Mouse (Mus musculus): ENCODE results near the gene Cep104. TPM values are rescaled to one million over a fixed set of nuclear protein-coding genes. Genes with fewer than 3 reads are reported as not detected.

The Cep104 gene
- polyA plus RNA-seq, 1 experiment from 2014 or later, result 16.1 TPM

GRCm38 (mm10) chr4:153975768-153976167 lies 774 bp downstream of the Cep104 start:
- peak overlapping the region; percentile 96 for H3K4me2 ChIP-seq (ENCODE audit: low read depth, low read length)
- peaks cover 8% of the 10 kb centered on the region for H3K4me1 ChIP-seq (replicated peaks; ENCODE audit: control insufficient read depth, insufficient read depth, low read length)
- H3K4me3 ChIP-seq (ENCODE audit: low read length), result peak overlapping the region; percentile 98
- H3K9me3 ChIP-seq (ENCODE audit: control insufficient read depth, low read length), result no peaks in the 10 kb centered on the region
- H3K36me3 ChIP-seq (ENCODE audit: control insufficient read depth, insufficient read depth, low read length), result peaks cover 4% of the 10 kb centered on the region; the same call in 1 of the 2 replicates
- H3K27me3 ChIP-seq (ENCODE audit: control insufficient read depth, insufficient read depth, low read depth, low read length), result no peaks in the 10 kb centered on the region
- no peak for ATAC-seq (ENCODE audit: low read depth)
- 29% methylated on average over 6 of the region's 6 CpGs for WGBS
- no peak overlapping the region for H3K27ac ChIP-seq (ENCODE audit: low read length)
- H3K9ac ChIP-seq (ENCODE audit: low read length), result peak overlapping the region; percentile 93

DNA sequence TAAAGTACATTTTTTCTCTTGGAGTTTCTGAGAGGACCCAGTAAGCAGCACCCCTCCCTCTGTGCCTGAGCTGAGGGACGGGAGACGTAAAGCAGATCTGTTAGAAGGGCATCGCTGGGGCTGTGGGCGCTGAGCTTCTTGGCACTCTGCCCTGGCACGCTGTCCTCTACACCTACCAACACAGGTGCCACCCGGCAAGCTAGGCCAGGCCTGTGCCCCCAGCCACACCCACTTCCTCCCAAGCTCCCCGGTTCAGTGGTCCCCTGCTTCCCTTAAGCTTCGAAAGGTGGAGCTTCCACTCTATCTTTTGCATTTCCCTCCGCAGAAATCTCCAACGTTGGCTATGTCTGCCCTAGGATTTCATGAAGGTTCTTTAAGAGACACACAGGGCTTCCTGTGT lies 4.2 kb downstream of the Cep104 start:
- Histone ChIP-seq H3K4me2 (ENCODE audit: low read depth, low read length) (no peak overlapping the region), H3K27ac (ENCODE audit: low read length) (no peak overlapping the region), H3K9ac (ENCODE audit: low read length) (no peak overlapping the region), H3K27me3 (ENCODE audit: control insufficient read depth, insufficient read depth, low read depth, low read length) (no peaks in the 10 kb centered on the region), H3K36me3 (ENCODE audit: control insufficient read depth, insufficient read depth, low read length) (peaks cover 15% of the 10 kb centered on the region; the same call in 1 of the 2 replicates), H3K4me3 (ENCODE audit: low read length) (no peak overlapping the region), H3K4me1 (replicated peaks; ENCODE audit: control insufficient read depth, insufficient read depth, low read length) (peaks cover 6% of the 10 kb centered on the region), H3K9me3 (ENCODE audit: control insufficient read depth, low read length) (no peaks in the 10 kb centered on the region)
- WGBS, result 89% methylated on average over 10 of the region's 10 CpGs
- no peak for ATAC-seq (ENCODE audit: low read depth)

GRCm38 (mm10) chr4:153980470-153980869 lies 5.5 kb downstream of the Cep104 start:
- peaks cover 23% of the 10 kb centered on the region for H3K36me3 ChIP-seq (ENCODE audit: control insufficient read depth, insufficient read depth, low read length)
- WGBS, result 91% methylated on average over 11 of the region's 11 CpGs
- no peak for ATAC-seq (ENCODE audit: low read depth)
- no peak overlapping the region for H3K27ac ChIP-seq (ENCODE audit: low read length)
- no peaks in the 10 kb centered on the region for H3K9me3 ChIP-seq (ENCODE audit: control insufficient read depth, low read length)
- no peaks in the 10 kb centered on the region for H3K27me3 ChIP-seq (ENCODE audit: control insufficient read depth, insufficient read depth, low read depth, low read length)
- H3K4me1 ChIP-seq (replicated peaks; ENCODE audit: control insufficient read depth, insufficient read depth, low read length), result peaks cover 6% of the 10 kb centered on the region
- H3K9ac ChIP-seq (ENCODE audit: low read length), result no peak overlapping the region
- H3K4me2 ChIP-seq (ENCODE audit: low read depth, low read length), result no peak overlapping the region
- no peak overlapping the region for H3K4me3 ChIP-seq (ENCODE audit: low read length)

- Histone ChIP-seq H3K36me3 (ENCODE audit: control insufficient read depth, insufficient read depth, low read length) (peaks cover 56% of the 10 kb centered on the region), H3K4me2 (ENCODE audit: low read depth, low read length) (no peak overlapping the region), H3K27me3 (ENCODE audit: control insufficient read depth, insufficient read depth, low read depth, low read length) (no peaks in the 10 kb centered on the region), H3K4me1 (replicated peaks; ENCODE audit: control insufficient read depth, insufficient read depth, low read length) (no peaks in the 10 kb centered on the region), H3K9me3 (ENCODE audit: control insufficient read depth, low read length) (no peaks in the 10 kb centered on the region), H3K4me3 (ENCODE audit: low read length) (no peak overlapping the region), H3K9ac (ENCODE audit: low read length) (no peak overlapping the region), H3K27ac (ENCODE audit: low read length) (no peak overlapping the region)
- ATAC-seq (ENCODE audit: low read depth), result no peak
- WGBS, result 83% methylated on average over 10 of the region's 10 CpGs
Measured at GRCm38 (mm10) chr4:153992715-153993114, 17.7 kb downstream of the Cep104 start.

GRCm38 (mm10) chr4:153993505-153993904 lies 18.5 kb downstream of the Cep104 start:
- Histone ChIP-seq H3K9ac (ENCODE audit: low read length) (no peak overlapping the region), H3K4me1 (replicated peaks; ENCODE audit: control insufficient read depth, insufficient read depth, low read length) (no peaks in the 10 kb centered on the region), H3K27me3 (ENCODE audit: control insufficient read depth, insufficient read depth, low read depth, low read length) (no peaks in the 10 kb centered on the region), H3K27ac (ENCODE audit: low read length) (no peak overlapping the region), H3K36me3 (ENCODE audit: control insufficient read depth, insufficient read depth, low read length) (peaks cover 59% of the 10 kb centered on the region), H3K4me2 (ENCODE audit: low read depth, low read length) (no peak overlapping the region), H3K9me3 (ENCODE audit: control insufficient read depth, low read length) (no peaks in the 10 kb centered on the region), H3K4me3 (ENCODE audit: low read length) (no peak overlapping the region)
- 88% methylated on average over 8 of the region's 8 CpGs for WGBS
- no peak for ATAC-seq (ENCODE audit: low read depth)

- 87% methylated on average over 5 of the region's 5 CpGs for WGBS
- no peak overlapping the region for H3K9ac ChIP-seq (ENCODE audit: low read length)
- H3K36me3 ChIP-seq (ENCODE audit: control insufficient read depth, insufficient read depth, low read length), result peaks cover 17% of the 10 kb centered on the region
- ATAC-seq (ENCODE audit: low read depth), result no peak
- no peak overlapping the region for H3K27ac ChIP-seq (ENCODE audit: low read length)
- no peak overlapping the region for H3K4me2 ChIP-seq (ENCODE audit: low read depth, low read length)
- H3K4me3 ChIP-seq (ENCODE audit: low read length), result no peak overlapping the region
- H3K27me3 ChIP-seq (ENCODE audit: control insufficient read depth, insufficient read depth, low read depth, low read length), result no peaks in the 10 kb centered on the region
- no peaks in the 10 kb centered on the region for H3K4me1 ChIP-seq (replicated peaks; ENCODE audit: control insufficient read depth, insufficient read depth, low read length)
- H3K9me3 ChIP-seq (ENCODE audit: control insufficient read depth, low read length), result no peaks in the 10 kb centered on the region
Measured at GRCm38 (mm10) chr4:154005488-154005887, 30.5 kb downstream of the Cep104 start.

DNA sequence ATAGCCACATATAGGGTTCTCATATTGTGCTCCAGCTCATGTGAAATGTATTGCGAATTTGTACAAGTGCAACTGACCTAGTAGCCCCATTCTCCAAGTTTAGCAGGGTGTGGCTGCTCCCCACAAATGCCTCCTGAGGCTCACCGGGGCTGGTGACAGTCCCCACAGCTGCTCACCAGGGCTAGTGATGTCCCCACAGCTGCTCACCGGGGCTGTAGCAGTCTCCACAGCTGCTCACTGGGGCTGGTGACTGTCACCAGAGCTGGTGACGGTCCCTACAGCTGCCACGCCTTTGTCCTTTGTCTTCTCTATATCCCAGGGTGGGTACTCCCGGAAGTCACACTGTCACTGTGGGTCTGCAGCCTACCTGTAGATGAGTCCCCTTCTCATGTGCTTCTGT lies 31.3 kb downstream of the Cep104 start:
- H3K36me3 ChIP-seq (ENCODE audit: control insufficient read depth, insufficient read depth, low read length), result peaks cover 17% of the 10 kb centered on the region
- no peak for ATAC-seq (ENCODE audit: low read depth)
- WGBS, result 95% methylated on average over 6 of the region's 6 CpGs

GRCm38 (mm10) chr4:154007759-154008158 lies 32.8 kb downstream of the Cep104 start:
- 45% methylated on average over 4 of the region's 4 CpGs for WGBS
- Histone ChIP-seq H3K9ac (ENCODE audit: low read length) (no peak overlapping the region), H3K4me1 (replicated peaks; ENCODE audit: control insufficient read depth, insufficient read depth, low read length) (peaks cover 3% of the 10 kb centered on the region), H3K36me3 (ENCODE audit: control insufficient read depth, insufficient read depth, low read length) (peaks cover 13% of the 10 kb centered on the region), H3K4me3 (ENCODE audit: low read length) (no peak overlapping the region), H3K4me2 (ENCODE audit: low read depth, low read length) (no peak overlapping the region), H3K27ac (ENCODE audit: low read length) (no peak overlapping the region), H3K9me3 (ENCODE audit: control insufficient read depth, low read length) (no peaks in the 10 kb centered on the region), H3K27me3 (ENCODE audit: control insufficient read depth, insufficient read depth, low read depth, low read length) (no peaks in the 10 kb centered on the region)
- no peak for ATAC-seq (ENCODE audit: low read depth)

More for the DNA sequence above, 31.3 kb downstream of the Cep104 start:
- no peak overlapping the region for H3K4me3 ChIP-seq (ENCODE audit: low read length)
- no peak overlapping the region for H3K27ac ChIP-seq (ENCODE audit: low read length)
- H3K9me3 ChIP-seq (ENCODE audit: control insufficient read depth, low read length), result no peaks in the 10 kb centered on the region
- H3K9ac ChIP-seq (ENCODE audit: low read length), result no peak overlapping the region
- H3K27me3 ChIP-seq (ENCODE audit: control insufficient read depth, insufficient read depth, low read depth, low read length), result no peaks in the 10 kb centered on the region
- no peak overlapping the region for H3K4me2 ChIP-seq (ENCODE audit: low read depth, low read length)
- no peaks in the 10 kb centered on the region for H3K4me1 ChIP-seq (replicated peaks; ENCODE audit: control insufficient read depth, insufficient read depth, low read length)

DNA sequence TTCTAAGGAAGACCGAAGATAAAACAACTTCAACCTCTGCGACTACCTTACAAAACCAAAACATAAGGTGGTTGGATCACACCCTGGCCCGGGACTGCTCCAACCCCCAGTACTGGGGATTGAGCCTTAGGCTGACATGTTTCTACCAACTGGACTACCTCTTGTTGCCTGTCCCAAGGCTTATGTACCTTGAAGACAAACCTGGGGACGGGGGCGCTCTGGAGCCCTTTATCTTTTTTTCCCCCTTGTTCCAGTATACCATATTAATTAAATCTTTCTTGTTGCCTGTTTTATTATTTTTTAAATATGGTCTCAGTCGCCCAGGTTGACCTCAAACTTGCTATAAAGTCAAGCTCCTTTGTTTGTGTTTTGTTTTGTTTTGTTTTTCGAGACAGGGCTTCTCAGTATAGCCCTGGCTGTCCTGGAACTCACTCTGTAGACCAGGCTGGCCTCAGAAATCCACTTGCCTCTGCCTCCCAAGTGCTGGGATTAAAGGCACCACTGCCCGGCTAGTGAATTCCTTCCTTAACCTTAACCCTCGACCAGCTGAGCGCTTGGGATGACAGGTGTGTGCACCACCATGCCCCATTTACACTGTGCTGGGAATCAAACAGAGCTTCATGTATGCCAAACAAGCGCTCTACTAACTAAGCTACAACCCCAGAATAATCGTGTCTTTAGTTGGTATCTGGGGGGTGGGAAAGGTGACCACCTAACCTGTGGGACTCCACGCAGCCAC lies 36.1 kb downstream of the Cep104 start:
- H3K4me2 ChIP-seq (ENCODE audit: low read depth, low read length), result peak overlapping the region; percentile 84
- H3K4me1 ChIP-seq (replicated peaks; ENCODE audit: control insufficient read depth, insufficient read depth, low read length), result peaks cover 11% of the 10 kb centered on the region
- peaks cover 5% of the 10 kb centered on the region for H3K36me3 ChIP-seq (ENCODE audit: control insufficient read depth, insufficient read depth, low read length)
- ATAC-seq (ENCODE audit: low read depth), result peak; percentile 46; the same call in 1 of the 2 replicates
- no peaks in the 10 kb centered on the region for H3K27me3 ChIP-seq (ENCODE audit: control insufficient read depth, insufficient read depth, low read depth, low read length)
- no peaks in the 10 kb centered on the region for H3K9me3 ChIP-seq (ENCODE audit: control insufficient read depth, low read length)
- H3K9ac ChIP-seq (ENCODE audit: low read length), result peak overlapping the region; percentile 89
- H3K4me3 ChIP-seq (ENCODE audit: low read length), result peak overlapping the region; percentile 79
- 25% methylated on average over 13 of the region's 13 CpGs for WGBS
- no peak overlapping the region for H3K27ac ChIP-seq (ENCODE audit: low read length)
